Mouse (Mus musculus): Measurements from ENCODE around the gene Hoxc10.

Gene Hoxc10

GRCm38 (mm10) chr15:102990461-102991397, 24.1 kb downstream of the Hoxc10 start, which contains the start of gene Hoxc8:
Gene Hoxc8, plus strand, starts transcription at chr15:102990607.
- DNase-seq (ENCODE audit: low spot score in 2 of 2) = no peak

GRCm38 (mm10) chr15:102991782-102992181, 25.2 kb downstream of the Hoxc10 start:
- DNase-seq (ENCODE audit: low spot score in 2 of 2) = no peak

DNA sequence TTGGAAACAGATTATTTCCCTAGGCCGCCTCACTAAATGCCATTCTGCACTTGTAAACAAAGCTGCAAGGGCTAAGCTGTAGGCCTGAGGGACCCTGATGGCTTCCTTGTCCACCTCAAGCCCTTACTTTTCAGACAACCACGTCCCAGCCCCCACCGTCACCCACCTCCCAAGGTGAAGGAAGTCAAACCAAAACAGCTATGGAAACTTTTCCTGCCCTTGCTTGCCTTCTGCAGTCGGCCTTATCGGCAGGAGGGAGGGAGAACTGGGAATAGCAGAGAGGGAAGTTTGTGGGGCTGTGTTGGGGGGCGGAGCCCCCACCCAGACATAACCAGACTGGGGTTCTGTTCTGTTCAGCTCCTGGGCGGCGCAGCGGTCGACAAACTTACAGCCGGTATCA, 25.6 kb downstream of the Hoxc10 start:
- no peak for DNase-seq (ENCODE audit: low spot score in 2 of 2)

DNA sequence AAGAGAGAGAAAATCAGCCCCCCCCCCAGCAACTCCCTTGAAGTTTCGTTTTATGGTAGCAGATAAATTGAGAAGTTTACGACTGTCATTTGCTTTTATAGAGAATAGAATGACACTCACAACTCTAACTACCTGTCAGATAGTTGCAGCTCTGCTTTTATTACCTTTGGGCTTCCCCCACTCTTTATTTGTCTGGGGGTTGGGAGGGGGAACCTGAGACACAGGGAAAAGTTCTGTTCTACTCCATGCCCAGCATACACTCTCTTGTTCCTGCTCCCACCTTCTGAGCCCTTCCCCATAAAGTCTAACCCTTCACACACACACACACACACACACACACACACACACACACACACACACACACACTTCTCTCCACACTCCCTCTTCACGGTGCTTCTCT, 26.3 kb downstream of the Hoxc10 start:
- no peak for DNase-seq (ENCODE audit: low spot score in 2 of 2)

GRCm38 (mm10) chr15:102996548-102996947, 30.0 kb downstream of the Hoxc10 start:
- DNase-seq (ENCODE audit: low spot score in 2 of 2) = no peak

DNA sequence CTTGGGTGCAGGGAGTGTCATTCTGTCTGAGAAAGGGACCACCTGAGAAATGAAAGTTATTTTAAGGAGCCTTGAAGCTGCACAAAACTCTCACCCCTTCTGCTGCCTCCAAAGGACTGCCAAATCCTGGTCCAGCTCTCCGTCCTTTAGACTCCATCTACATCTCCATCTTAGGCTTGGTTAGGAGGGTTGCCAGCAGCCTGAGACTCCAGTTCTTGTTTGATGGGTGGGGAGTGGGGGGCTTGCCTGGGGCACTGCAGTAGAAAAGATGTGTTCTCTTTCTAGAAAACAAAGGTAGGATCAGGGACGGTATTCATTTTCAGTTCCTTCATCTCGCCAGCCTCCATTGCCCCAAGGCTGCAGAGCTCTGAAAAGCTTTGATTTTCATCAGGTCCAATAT, 30.8 kb downstream of the Hoxc10 start:
- no peak for DNase-seq (ENCODE audit: low spot score in 2 of 2)

- DNase-seq (ENCODE audit: low spot score in 2 of 2) = no peak
Measured at GRCm38 (mm10) chr15:102997939-102998355, 31.4 kb downstream of the Hoxc10 start, which contains the start of gene Hoxc6. Gene Hoxc6, plus strand, starts transcription at chr15:102998257.

DNA sequence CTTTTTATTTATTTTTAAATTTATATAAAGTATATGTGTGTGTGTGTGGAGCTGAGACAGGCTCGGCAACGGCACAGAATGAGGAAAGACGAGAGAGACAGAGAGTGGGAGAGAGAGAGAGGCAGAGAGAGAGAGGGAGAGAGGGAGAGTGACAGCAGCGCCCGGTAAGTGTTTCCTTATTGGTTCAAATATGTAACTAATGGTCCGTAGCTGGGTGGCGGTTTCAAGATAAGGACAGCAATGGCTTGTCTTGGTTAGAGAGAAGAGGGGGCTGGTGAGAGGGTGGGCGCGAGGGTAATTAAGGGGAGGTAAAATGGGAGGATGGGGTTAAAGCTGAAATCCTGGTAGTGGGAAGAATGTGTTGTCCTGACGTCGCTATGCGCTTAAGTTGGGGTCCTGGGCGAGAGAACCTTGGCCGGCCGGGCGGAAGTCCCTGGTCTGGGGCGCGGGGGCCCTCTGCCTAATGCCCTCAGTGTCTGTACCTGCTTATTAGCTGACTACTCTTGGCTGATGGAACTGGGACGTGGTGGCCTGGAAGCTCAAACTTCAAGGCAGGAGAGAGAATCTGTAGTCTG, 32.1 kb downstream of the Hoxc10 start:
- no peak for DNase-seq (ENCODE audit: low spot score in 2 of 2)

DNA sequence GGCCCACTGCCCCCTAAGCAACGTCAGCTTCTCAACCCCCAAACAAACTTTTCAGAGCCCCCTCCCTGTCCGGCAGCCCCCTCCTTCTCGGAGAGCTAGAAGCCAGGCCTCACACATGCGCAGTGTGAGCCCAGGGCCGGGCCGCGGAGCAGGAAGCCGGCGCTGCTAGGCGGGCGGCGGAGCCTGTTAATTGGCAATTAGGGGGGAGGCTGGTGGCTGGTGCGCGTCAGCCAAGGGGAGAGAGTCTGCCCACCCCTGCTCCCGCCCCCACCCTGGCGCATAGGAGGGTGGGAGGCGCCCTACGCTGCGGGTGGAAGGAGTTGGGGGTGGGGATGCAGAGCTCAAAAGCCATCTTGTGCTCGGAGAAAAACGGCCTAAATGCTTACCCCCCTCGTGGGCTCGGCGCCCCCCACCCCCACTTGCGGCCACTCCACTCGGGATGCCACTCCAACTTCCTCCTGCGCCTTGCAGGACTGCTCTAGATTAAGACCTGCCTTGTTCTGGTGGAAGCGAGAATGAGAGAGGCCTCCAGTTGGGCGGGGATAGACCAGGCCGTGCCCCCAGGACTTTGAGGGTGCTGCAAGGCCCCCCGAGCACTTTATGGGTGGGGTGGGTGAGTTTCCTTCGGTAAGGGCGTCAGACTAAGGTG, 32.7 kb downstream of the Hoxc10 start:
- DNase-seq (ENCODE audit: low spot score in 2 of 2) = no peak

GRCm38 (mm10) chr15:102999955-103000354, 33.4 kb downstream of the Hoxc10 start:
- no peak for DNase-seq (ENCODE audit: low spot score in 2 of 2)

DNA sequence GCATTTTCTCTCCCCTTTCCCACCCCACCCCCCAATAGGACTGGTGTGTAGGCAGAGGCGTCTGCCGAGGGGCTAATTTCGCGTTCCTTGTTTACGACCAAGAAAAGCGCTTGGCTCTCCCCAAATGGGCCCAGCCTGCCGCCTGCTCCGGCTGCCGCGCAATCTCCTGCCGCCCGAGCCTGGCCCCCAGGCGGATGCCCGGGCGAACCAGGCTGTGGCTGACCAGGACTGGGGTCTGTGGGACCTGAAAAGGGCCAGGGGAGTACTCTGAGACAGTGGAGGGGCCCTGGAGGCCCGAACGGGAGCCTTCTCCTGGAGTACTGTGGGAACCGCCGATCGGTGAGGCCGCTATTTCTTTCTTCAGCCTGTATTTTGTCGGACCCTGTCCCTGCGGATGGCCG, 33.9 kb downstream of the Hoxc10 start:
- DNase-seq (ENCODE audit: low spot score in 2 of 2) = no peak

- no peak for DNase-seq (ENCODE audit: low spot score in 2 of 2)
Measured at GRCm38 (mm10) chr15:103001370-103001769, 34.8 kb downstream of the Hoxc10 start.

DNA sequence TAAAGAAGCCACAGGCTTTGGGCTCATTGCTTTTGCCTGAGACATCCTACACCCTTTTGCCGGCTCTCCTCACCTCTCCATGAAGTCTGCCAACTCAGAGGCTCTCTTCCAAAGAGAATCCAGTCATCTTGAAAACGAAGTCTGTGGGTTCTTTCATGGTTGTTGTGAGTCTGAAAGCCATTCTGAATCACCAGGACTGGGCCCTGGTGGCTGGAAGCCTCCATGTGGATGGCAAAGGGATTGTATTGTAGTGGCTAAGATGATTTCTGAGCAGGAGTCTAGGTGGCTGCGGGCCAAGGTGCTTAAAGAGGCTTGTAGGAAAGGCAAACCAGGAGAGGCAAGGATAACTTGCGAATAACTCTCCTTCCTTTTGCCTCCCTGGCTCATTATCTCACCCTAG, 35.6 kb downstream of the Hoxc10 start:
- no peak for DNase-seq (ENCODE audit: low spot score in 2 of 2)

DNA sequence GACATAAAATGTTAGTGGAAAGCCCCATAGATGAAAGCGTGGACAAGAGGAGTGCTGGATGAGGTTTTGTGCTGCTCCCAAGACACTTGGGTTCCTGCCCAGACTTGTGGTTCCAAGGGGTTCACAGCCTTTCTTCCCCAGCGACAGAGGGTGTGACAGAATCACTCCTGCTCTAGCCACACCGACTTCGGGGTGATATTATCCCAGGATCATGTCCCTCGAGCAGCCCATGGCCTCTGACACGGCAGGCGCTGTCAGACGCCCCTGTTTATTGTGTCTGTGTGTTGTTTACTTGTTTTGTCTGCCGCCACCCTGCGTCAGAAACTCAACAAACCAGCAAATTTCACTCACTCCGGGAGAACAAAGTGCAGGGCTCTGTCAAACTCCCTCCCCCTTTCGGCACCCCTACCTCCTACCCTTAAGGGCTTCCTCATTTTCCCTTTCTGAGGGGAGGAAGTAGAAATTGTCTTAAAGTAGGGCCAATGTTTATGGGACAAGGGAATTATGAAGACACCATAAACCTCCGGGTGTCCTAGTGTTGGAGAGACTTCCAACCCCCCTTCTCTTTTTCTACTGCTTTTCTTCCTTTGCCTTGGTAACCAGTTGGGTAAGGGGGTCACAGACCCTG, 36.3 kb downstream of the Hoxc10 start:
- DNase-seq (ENCODE audit: low spot score in 2 of 2) = no peak

DNA sequence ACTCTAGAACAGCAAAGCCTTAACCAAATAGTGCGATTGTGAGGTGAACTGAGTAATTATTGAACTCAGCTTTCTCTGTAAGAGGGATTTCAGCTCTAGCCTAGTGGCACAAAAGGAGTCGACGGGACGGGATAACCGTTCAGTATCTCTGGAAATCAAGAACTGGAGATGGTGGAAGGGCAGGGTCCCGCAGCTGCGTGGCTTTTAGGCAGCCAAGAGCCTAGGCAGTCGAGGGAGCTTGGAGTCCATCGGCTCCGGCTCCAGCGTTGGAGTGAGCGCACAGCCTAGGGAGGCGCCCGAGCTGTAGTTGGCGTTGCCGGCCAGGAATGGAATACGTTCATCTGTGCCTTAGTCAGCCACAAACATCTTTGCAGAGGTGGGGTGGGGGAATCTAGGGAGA, 38.7 kb downstream of the Hoxc10 start:
- DNase-seq (ENCODE audit: low spot score in 2 of 2) = no peak

DNA sequence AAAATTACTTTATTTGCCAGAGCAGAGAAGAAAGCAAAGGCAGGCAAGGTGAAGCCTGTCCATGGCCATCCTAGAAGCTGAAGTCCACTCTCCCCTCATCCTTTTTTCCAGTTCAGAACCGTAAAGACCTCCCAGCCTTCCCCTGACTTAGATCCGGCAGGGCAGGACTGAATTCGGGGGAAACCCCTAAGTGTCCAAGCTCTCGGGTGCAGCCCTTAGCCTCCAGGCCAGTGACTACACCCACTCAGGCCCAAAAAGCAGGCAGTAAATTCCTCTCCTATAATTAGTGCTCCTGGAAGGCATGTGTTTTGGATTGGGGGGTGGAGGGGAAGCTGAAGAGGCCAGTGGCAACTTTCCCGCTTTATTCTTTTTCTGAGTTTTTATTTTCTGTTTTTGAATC, 39.2 kb downstream of the Hoxc10 start:
- DNase-seq (ENCODE audit: low spot score in 2 of 2) = no peak

DNA sequence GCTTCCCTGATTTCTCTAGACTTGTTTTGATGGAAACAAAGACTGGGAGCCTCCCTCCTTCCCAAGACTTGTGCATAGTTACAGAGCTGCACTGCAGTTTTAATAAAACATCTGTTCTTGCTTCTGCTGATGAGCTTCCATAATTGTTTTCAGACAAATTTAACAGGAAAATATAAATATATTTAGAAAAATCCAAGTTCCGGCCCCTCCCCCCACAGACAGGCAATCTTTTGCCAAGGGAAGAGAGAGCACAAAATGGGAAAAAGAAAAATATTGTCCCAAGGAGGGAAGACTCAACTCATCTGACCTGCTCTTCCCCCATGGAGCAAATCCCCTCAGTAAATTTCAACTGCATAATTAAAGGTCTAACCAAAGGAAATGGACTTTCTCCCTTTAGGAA, 39.7 kb downstream of the Hoxc10 start:
- no peak for DNase-seq (ENCODE audit: low spot score in 2 of 2)

- no peak for DNase-seq (ENCODE audit: low spot score in 2 of 2)
Measured at GRCm38 (mm10) chr15:103009265-103010111, 42.9 kb downstream of the Hoxc10 start.

DNA sequence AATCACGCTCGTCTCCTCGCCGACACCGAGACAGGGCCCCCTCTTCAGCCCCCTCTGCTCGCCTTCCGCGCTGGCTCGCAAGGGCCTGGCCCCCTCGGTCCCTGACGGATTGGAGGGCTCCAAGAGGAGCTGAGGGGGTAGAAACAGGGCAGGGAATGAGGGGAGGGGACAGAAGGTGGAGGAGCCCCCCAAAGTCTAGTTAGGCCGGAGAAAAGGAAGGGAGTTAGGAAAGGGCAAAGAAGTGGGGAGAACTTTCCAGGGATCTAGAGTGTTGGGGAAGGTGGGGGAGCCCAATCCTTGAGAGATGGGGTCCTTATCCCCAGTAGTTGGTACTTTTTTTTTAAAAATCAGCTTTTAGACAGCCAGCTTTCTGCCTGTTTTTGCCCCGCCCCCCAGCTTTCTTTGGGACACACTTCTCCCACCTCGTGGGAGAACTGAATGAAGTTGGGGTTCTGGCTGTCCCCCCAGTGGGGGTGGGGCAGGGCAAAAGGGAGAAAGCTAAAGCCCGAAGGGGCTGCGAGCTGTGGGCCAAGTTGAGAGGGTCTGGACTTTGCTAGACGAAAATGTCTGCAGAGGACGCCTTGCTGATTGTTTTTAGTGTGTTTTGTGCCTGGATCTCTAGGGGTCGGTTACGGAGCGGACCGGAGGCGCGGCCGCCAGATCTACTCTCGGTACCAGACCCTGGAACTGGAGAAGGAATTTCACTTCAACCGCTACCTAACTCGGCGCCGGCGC, 43.7 kb downstream of the Hoxc10 start:
- DNase-seq (ENCODE audit: low spot score in 2 of 2) = no peak

DNA sequence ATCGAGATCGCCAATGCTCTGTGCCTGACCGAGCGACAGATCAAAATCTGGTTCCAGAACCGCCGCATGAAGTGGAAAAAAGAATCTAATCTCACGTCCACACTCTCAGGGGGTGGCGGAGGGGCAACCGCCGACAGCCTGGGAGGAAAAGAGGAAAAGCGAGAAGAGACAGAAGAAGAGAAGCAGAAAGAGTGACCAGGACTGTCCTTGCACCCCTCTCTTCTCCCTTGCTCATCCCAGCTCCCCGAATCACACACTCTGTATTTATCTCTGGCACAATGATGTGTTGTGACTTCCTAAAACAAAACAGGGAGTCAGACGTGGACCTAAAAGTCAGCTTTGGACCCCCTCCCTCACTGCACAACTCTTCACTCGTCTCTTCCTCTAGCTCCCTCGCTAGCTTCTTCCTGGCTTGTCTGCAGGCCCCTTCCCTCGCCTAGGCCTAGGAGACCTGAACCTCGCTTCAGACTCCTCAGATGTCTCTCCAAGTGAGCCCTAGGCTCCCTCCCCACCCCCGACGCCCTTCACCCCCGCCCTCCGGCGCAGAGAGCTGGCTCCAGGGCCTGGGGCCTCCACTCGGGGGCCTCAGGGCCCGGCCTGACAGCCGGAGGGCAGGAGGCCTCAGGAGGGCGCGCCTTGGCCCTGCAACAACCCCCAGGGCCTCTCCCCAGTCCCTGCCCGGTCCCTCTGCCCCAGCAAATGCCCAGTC, 44.4 kb downstream of the Hoxc10 start:
- DNase-seq (ENCODE audit: low spot score in 2 of 2) = no peak
